Mouse (Mus musculus) brain, embryonic 14.5 days (tissue): ENCODE results near the gene Ptpn14.

ENCODE experiments used
- CTCF ChIP-seq: fragments of 200-500 bp; IDR thresholded peaks from 2 replicates; pipeline ENCODE4 v1.5.1; 2012; ENCODE audit warnings: inconsistent platforms, mild to moderate bottlenecking, moderate library complexity, borderline replicate concordance; ENCODE audit not compliant: insufficient read depth, insufficient read length; ENCODE audit errors: extremely low read depth
- POLR2A ChIP-seq: fragments of 200-500 bp; IDR thresholded peaks from 2 replicates; pipeline ENCODE4 v1.6.1; 2012; ENCODE audit warnings: mild to moderate bottlenecking, inconsistent platforms, borderline replicate concordance; ENCODE audit not compliant: poor library complexity, insufficient read depth, insufficient read length, severe bottlenecking; ENCODE audit errors: extremely low read depth

- TF ChIP-seq POLR2A (no peak), CTCF (no peak)
These were observed 19.1 kb upstream of the Ptpn14 start for GRCm38 (mm10) chr1:189709001-189709400.
